9 mouse cellular contexts compared by ENCODE assay signal in genomic region chr3:121426621-121427519, GRCm38 (mm10). TPM values are rescaled to one million over a fixed set of nuclear protein-coding genes. Genes with fewer than 3 reads are reported as not detected.
A peak's percentile ranks its signal among the peaks of the same experiment; 100 is the strongest.
DNase-seq lines count a peak whose midpoint lies in the region; ATAC-seq and TF ChIP-seq lines count a peak whose summit lies in the region.
"Had no signal": no experiment of that assay in that cellular context is flagged by ENCODE, and none has a peak within 500 bp of the region (broad histone marks: within the 10 kb centered on the region; RNA-seq: fewer than 3 reads in every experiment).

No protein-coding gene starts in this region.

- TF ChIP-seq CTCF in C2C12 (IDR thresholded peaks at IDR 0.05; ENCODE audit: control insufficient read depth, insufficient read depth, insufficient read length): peak; percentile 76
- TF ChIP-seq CTCF in brain, embryonic 14.5 days (IDR thresholded peaks at IDR 0.05; ENCODE audit: borderline replicate concordance, extremely low read depth, insufficient read depth, insufficient read length): peak; percentile 40; the same call in 1 of the 2 replicates

- H3K9ac ChIP-seq in kidney, embryonic 15.5 days: peak overlapping the region; percentile 98
- peak overlapping the region; percentile 90 for H3K9ac ChIP-seq in liver, embryonic 11.5 days (ENCODE audit: low read depth, low read length)
- H3K9ac ChIP-seq in stomach, embryonic 14.5 days (replicated peaks; ENCODE audit: low read depth, low read length): peak overlapping the region; percentile 97

- peaks cover 55% of the 10 kb centered on the region for H3K79me2 ChIP-seq in C2C12 (ENCODE audit: control insufficient read depth, insufficient read depth)

- ATAC-seq in erythroblast, adult 5-6 weeks (replicated peaks; ENCODE audit: low FRiP score, poor library complexity, severe bottlenecking): peak; percentile 51; the same call in 1 of the 2 replicates
- peak; percentile 84 for ATAC-seq in kidney, embryonic 15.5 days (replicated peaks; ENCODE audit: low FRiP score)
- ATAC-seq in liver, embryonic 11.5 days (replicated peaks; ENCODE audit: low FRiP score): peak; percentile 79
- ATAC-seq in stomach, embryonic 14.5 days (ENCODE audit: insufficient number of reproducible peaks, insufficient read depth, low FRiP score, low read depth): peak; percentile 77

- H3K27me3 ChIP-seq in C2C12 (ENCODE audit: control insufficient read depth, insufficient read depth, insufficient read length): no peaks in the 10 kb centered on the region
- no peaks in the 10 kb centered on the region for H3K27me3 ChIP-seq in heart, embryonic 10.5 days (ENCODE audit: insufficient read depth, poor library complexity, severe bottlenecking)
- no peaks in the 10 kb centered on the region for H3K27me3 ChIP-seq in kidney, embryonic 15.5 days
- no peaks in the 10 kb centered on the region for H3K27me3 ChIP-seq in liver, embryonic 11.5 days (replicated peaks; ENCODE audit: control insufficient read depth, insufficient read depth, low read length)
- H3K27me3 ChIP-seq in stomach, embryonic 14.5 days (ENCODE audit: control insufficient read depth, insufficient read depth, low read length): no peaks in the 10 kb centered on the region

- H3K27ac ChIP-seq in heart, embryonic 10.5 days: peak overlapping the region; percentile 94
- peak overlapping the region; percentile 99 for H3K27ac ChIP-seq in kidney, embryonic 15.5 days
- peak overlapping the region; percentile 86 for H3K27ac ChIP-seq in liver, embryonic 11.5 days (ENCODE audit: low read depth, low read length)
- H3K27ac ChIP-seq in stomach, embryonic 14.5 days (ENCODE audit: low read length): peak overlapping the region; percentile 99

- H3K36me3 ChIP-seq in C2C12 (ENCODE audit: control insufficient read depth, insufficient read depth): peaks cover 11% of the 10 kb centered on the region
- no peaks in the 10 kb centered on the region for H3K36me3 ChIP-seq in heart, embryonic 10.5 days
- no peaks in the 10 kb centered on the region for H3K36me3 ChIP-seq in kidney, embryonic 15.5 days
- no peaks in the 10 kb centered on the region for H3K36me3 ChIP-seq in liver, embryonic 11.5 days (ENCODE audit: control insufficient read depth, insufficient read depth, low read length)
- no peaks in the 10 kb centered on the region for H3K36me3 ChIP-seq in stomach, embryonic 14.5 days (ENCODE audit: control insufficient read depth, insufficient read depth, low read length)

- peaks cover 42% of the 10 kb centered on the region for H3K4me1 ChIP-seq in heart, embryonic 10.5 days
- H3K4me1 ChIP-seq in kidney, embryonic 15.5 days: peaks cover 43% of the 10 kb centered on the region
- peaks cover 21% of the 10 kb centered on the region for H3K4me1 ChIP-seq in liver, embryonic 11.5 days (replicated peaks; ENCODE audit: control insufficient read depth, insufficient read depth, low read length)
- H3K4me1 ChIP-seq in stomach, embryonic 14.5 days (ENCODE audit: control insufficient read depth, insufficient read depth, low read length): peaks cover 24% of the 10 kb centered on the region

- H3K4me2 ChIP-seq in kidney, embryonic 15.5 days: peak overlapping the region; percentile 93
- H3K4me2 ChIP-seq in liver, embryonic 11.5 days: peak overlapping the region; percentile 82
- H3K4me2 ChIP-seq in stomach, embryonic 14.5 days (replicated peaks; ENCODE audit: low read depth, low read length): peak overlapping the region; percentile 77

- WGBS in heart, embryonic 10.5 days: under 1% methylated on average over 93 of the region's 93 CpGs
- under 1% methylated on average over 77 of the region's 93 CpGs for WGBS in kidney, embryonic 15.5 days
- under 1% methylated on average over 88 of the region's 93 CpGs for WGBS in liver, embryonic 11.5 days
- under 1% methylated on average over 93 of the region's 93 CpGs for WGBS in stomach, embryonic 14.5 days

- peak overlapping the region; percentile 94 for H3ac ChIP-seq in C2C12 (ENCODE audit: control insufficient read depth, insufficient read length, low read depth)

- peak; percentile 88 for DNase-seq in brain, embryonic 14.5 days (ENCODE audit: low read depth)
- peak; percentile 92 for DNase-seq in heart, embryonic 10.5 days (ENCODE audit: low spot score)
- DNase-seq in liver, embryonic 11.5 days (ENCODE audit: low spot score): peak; percentile 79
- peak; percentile 3 to 57 for DNase-seq in natural killer cell, adult 2 months (ENCODE audit: low spot score in 2 of 2)

- H3K9me3 ChIP-seq in heart, embryonic 10.5 days: no peaks in the 10 kb centered on the region
- H3K9me3 ChIP-seq in kidney, embryonic 15.5 days (replicated peaks): no peaks in the 10 kb centered on the region
- no peaks in the 10 kb centered on the region for H3K9me3 ChIP-seq in liver, embryonic 11.5 days (ENCODE audit: control insufficient read depth, low read length)
- no peaks in the 10 kb centered on the region for H3K9me3 ChIP-seq in stomach, embryonic 14.5 days (ENCODE audit: control insufficient read depth, low read depth, low read length)

- H3K4me3 ChIP-seq in C2C12 (ENCODE audit: insufficient read depth, poor library complexity, severe bottlenecking): peak overlapping the region; percentile 75
- H3K4me3 ChIP-seq in heart, embryonic 10.5 days: peak overlapping the region; percentile 73
- peak overlapping the region; percentile 97 for H3K4me3 ChIP-seq in kidney, embryonic 15.5 days (replicated peaks)
- peak overlapping the region; percentile 77 for H3K4me3 ChIP-seq in liver, embryonic 11.5 days (ENCODE audit: low read depth, low read length)
- H3K4me3 ChIP-seq in stomach, embryonic 14.5 days (ENCODE audit: low read depth, low read length): peak overlapping the region; percentile 84

- H3K79me3 ChIP-seq in C2C12 (ENCODE audit: low read depth): peaks cover 44% of the 10 kb centered on the region

- peak; percentile 14; the same call in 1 of the 2 replicates for TF ChIP-seq POLR2A in brain, embryonic 14.5 days (IDR thresholded peaks at IDR 0.05; ENCODE audit: borderline replicate concordance, extremely low read depth, insufficient read depth, insufficient read length, poor library complexity, severe bottlenecking)

TF ChIP-seq in C2C12, 6 proteins besides CTCF, POLR2A, EP300 and RAD21:
- no peak for TF ChIP-seq FOSL1 (IDR thresholded peaks at IDR 0.05; ENCODE audit: insufficient read depth, low read length, poor library complexity, severe bottlenecking)
- TF ChIP-seq USF1 (IDR thresholded peaks at IDR 0.05; ENCODE audit: low read depth): no peak
- TF ChIP-seq MYOG (IDR thresholded peaks at IDR 0.05; ENCODE audit: control insufficient read depth, extremely low read depth, insufficient read length): no peak

RNA-seq across cellular contexts. Expression of gene Cnn3, which starts 0.6 kb away (rescaled TPM):
- polyA plus RNA-seq in C2C12 (2012; fragmentation: generic; extraction: Trizol): 362 TPM
- polyA plus RNA-seq in brain, embryonic 14.5 days (2012; rRNA removed): 412 and 494 TPM in 2 replicates
- 16.9 and 34.3 TPM in 2 replicates for total RNA-seq in erythroblast, adult 5-6 weeks (2015; ENCODE audit: low replicate concordance)
- total RNA-seq in erythroblast, adult 5-6 weeks (2017; ENCODE audit: low replicate concordance): 1.1 and 6.4 TPM in 2 replicates
- polyA plus RNA-seq in heart, embryonic 10.5 days (2016; fragmentation: Nextera tagmentation; extraction: Ambion mirVana): 493 and 655 TPM in 2 replicates
- 607 and 612 TPM in 2 replicates for polyA plus RNA-seq in kidney, embryonic 15.5 days (2015; fragmentation: Nextera tagmentation; extraction: Ambion mirVana)
- polyA plus RNA-seq in liver, embryonic 11.5 days (2014; fragmentation: Nextera tagmentation; extraction: Ambion mirVana): 294 and 295 TPM in 2 replicates
- 679 and 695 TPM in 2 replicates for polyA plus RNA-seq in stomach, embryonic 14.5 days (2014; fragmentation: Nextera tagmentation; extraction: Ambion mirVana)
- total RNA-seq: MEL had no signal

Comparison
In these comparisons a context has a peak if more than half of its experiments do, and no peak if none do; other contexts are left out.
1. Peak in every context shown above with its lines: DNase-seq, ATAC-seq, H3K4me3 ChIP-seq and H3K27ac ChIP-seq.
2. DNase-seq: peak in every context shown above with its lines; median percentile 92 in heart, embryonic 10.5 days; 88 in brain, embryonic 14.5 days; 79 in liver, embryonic 11.5 days; 30 in natural killer cell, adult 2 months.